Mouse (Mus musculus): ENCODE data around the gene Tnfsfm13.
"Not testable (repeated sequence)": the region's sequence is repeated elsewhere in the genome, so short reads cannot be mapped to it uniquely, and the experiment has no call there.

Tnfsfm13 gene

GRCm38 (mm10) chr11:69704613-69705010 is 8.7 kb upstream of the Tnfsfm13 start:
- no peak for DNase-seq (ENCODE audit: low read depth, low spot score)

- no peak for DNase-seq (ENCODE audit: low read depth, low spot score)
Observed at GRCm38 (mm10) chr11:69703814-69704612, 8.1 kb upstream of the Tnfsfm13 start.

- DNase-seq (ENCODE audit: low read depth, low spot score), result not testable (repeated sequence)
Observed at GRCm38 (mm10) chr11:69703381-69703780, 7.5 kb upstream of the Tnfsfm13 start.

GRCm38 (mm10) chr11:69702886-69703285 is 7.0 kb upstream of the Tnfsfm13 start:
- not testable (repeated sequence) for DNase-seq (ENCODE audit: low read depth, low spot score)

- no peak for DNase-seq (ENCODE audit: low read depth, low spot score)
Observed at GRCm38 (mm10) chr11:69699595-69699994, 3.7 kb upstream of the Tnfsfm13 start.

GRCm38 (mm10) chr11:69698574-69698973 is 2.7 kb upstream of the Tnfsfm13 start:
- DNase-seq (ENCODE audit: low read depth, low spot score), result no peak

- no peak for DNase-seq (ENCODE audit: low read depth, low spot score)
Observed at GRCm38 (mm10) chr11:69697396-69697795, 1.5 kb upstream of the Tnfsfm13 start.

- no peak for DNase-seq (ENCODE audit: low read depth, low spot score)
Observed at GRCm38 (mm10) chr11:69695046-69695360, 895 bp downstream of the Tnfsfm13 start.

GRCm38 (mm10) chr11:69693421-69693965 is 2.4 kb downstream of the Tnfsfm13 start:
- no peak for DNase-seq (ENCODE audit: low read depth, low spot score)

- DNase-seq (ENCODE audit: low read depth, low spot score), result no peak
Observed at GRCm38 (mm10) chr11:69692863-69693262, 3.0 kb downstream of the Tnfsfm13 start.

GRCm38 (mm10) chr11:69692196-69692811 is 3.6 kb downstream of the Tnfsfm13 start:
- no peak for DNase-seq (ENCODE audit: low read depth, low spot score)

- DNase-seq (ENCODE audit: low read depth, low spot score), result no peak
Observed at GRCm38 (mm10) chr11:69689891-69690290, 6.0 kb downstream of the Tnfsfm13 start.

- no peak for DNase-seq (ENCODE audit: low read depth, low spot score)
Observed at GRCm38 (mm10) chr11:69687061-69687460, 8.8 kb downstream of the Tnfsfm13 start.

GRCm38 (mm10) chr11:69686377-69686776 is 9.5 kb downstream of the Tnfsfm13 start:
- no peak for DNase-seq (ENCODE audit: low read depth, low spot score)

- no peak for DNase-seq (ENCODE audit: low read depth, low spot score)
Observed at GRCm38 (mm10) chr11:69685526-69686148, 10.3 kb downstream of the Tnfsfm13 start, which contains the start of gene Tnfsf13. Gene Tnfsf13, minus strand, starts transcription at chr11:69685784.

- DNase-seq (ENCODE audit: low read depth, low spot score), result no peak
Observed at GRCm38 (mm10) chr11:69684936-69685335, 11.0 kb downstream of the Tnfsfm13 start.

GRCm38 (mm10) chr11:69684128-69684745 is 11.7 kb downstream of the Tnfsfm13 start:
- DNase-seq (ENCODE audit: low read depth, low spot score), result no peak

GRCm38 (mm10) chr11:69683576-69683975 is 12.3 kb downstream of the Tnfsfm13 start:
- no peak for DNase-seq (ENCODE audit: low read depth, low spot score)

- peak; percentile 87 for DNase-seq (ENCODE audit: low read depth, low spot score)
Observed at GRCm38 (mm10) chr11:69682840-69683533, 12.9 kb downstream of the Tnfsfm13 start.

GRCm38 (mm10) chr11:69682209-69682839 is 13.6 kb downstream of the Tnfsfm13 start:
- no peak for DNase-seq (ENCODE audit: low read depth, low spot score)

Data from CD4-positive helper T cell, adult 2 months (primary cell).